ENCODE assay signal across 33 mouse cellular contexts in the genomic region with DNA sequence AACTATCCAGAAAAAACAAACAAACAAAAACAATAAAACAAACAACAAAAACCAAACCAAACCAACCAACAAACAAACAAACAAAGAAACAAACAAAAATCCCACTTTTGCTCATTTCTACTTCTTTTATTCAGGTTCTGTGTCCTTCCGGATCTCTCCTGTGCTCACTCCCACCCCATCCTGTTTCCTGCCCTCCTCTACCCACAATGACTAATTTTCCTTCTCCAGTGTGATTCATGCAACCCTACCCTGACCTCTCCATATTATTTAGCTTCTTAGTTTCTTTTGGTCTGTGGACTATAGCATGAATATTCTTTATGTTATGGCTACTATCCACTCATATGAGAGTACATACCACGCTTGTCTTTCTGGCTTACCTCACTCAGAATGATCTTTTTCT.
"Had no signal": no experiment of that assay in that cellular context is flagged by ENCODE, and none has a peak within 500 bp of the region (broad histone marks: within the 10 kb centered on the region; RNA-seq: fewer than 3 reads in every experiment).

No protein-coding gene starts in this region.

- H3K36me3 ChIP-seq: limb, embryonic 10.5 days; limb, embryonic 12.5 days; limb, embryonic 13.5 days; limb, embryonic 15.5 days; liver, embryonic 12.5 days; liver, embryonic 13.5 days; liver, embryonic 15.5 days; lung, embryonic 15.5 days; midbrain, embryonic 10.5 days; midbrain, embryonic 12.5 days; midbrain, embryonic 13.5 days; midbrain, embryonic 15.5 days; neural tube, embryonic 12.5 days; neural tube, embryonic 13.5 days had no signal

- H3K9ac ChIP-seq: limb, embryonic 12.5 days; limb, embryonic 13.5 days; limb, embryonic 15.5 days; liver, embryonic 12.5 days; liver, embryonic 13.5 days; liver, embryonic 14.5 days; liver, embryonic 15.5 days; liver, postnatal 0 days; lung, embryonic 14.5 days; lung, embryonic 15.5 days; midbrain, embryonic 12.5 days; midbrain, embryonic 13.5 days; midbrain, embryonic 15.5 days; neural tube, embryonic 12.5 days; neural tube, embryonic 13.5 days had no signal

- H3K4me1 ChIP-seq: limb, embryonic 10.5 days; limb, embryonic 12.5 days; limb, embryonic 13.5 days; limb, embryonic 15.5 days; liver, embryonic 12.5 days; liver, embryonic 13.5 days; liver, embryonic 15.5 days; lung, embryonic 15.5 days; megakaryocyte, embryonic 14.5 days; midbrain, embryonic 10.5 days; midbrain, embryonic 12.5 days; midbrain, embryonic 13.5 days; midbrain, embryonic 15.5 days; neural tube, embryonic 12.5 days; neural tube, embryonic 13.5 days had no signal

- H3K4me3 ChIP-seq: limb, embryonic 10.5 days; limb, embryonic 12.5 days; limb, embryonic 13.5 days; limb, embryonic 15.5 days; liver, embryonic 12.5 days; liver, embryonic 13.5 days; liver, embryonic 15.5 days; lung, embryonic 15.5 days; megakaryocyte, embryonic 14.5 days; midbrain, embryonic 10.5 days; midbrain, embryonic 12.5 days; midbrain, embryonic 13.5 days; midbrain, embryonic 15.5 days; myocyte; neural tube, embryonic 12.5 days; neural tube, embryonic 13.5 days had no signal

- ATAC-seq: liver, embryonic 12.5 days; liver, postnatal 0 days; lung, postnatal 0 days; midbrain, embryonic 13.5 days; midbrain, embryonic 15.5 days; midbrain, embryonic 16.5 days had no signal

- H3K4me2 ChIP-seq: limb, embryonic 12.5 days; limb, embryonic 13.5 days; limb, embryonic 15.5 days; liver, embryonic 11.5 days; liver, embryonic 12.5 days; liver, embryonic 13.5 days; liver, embryonic 15.5 days; lung, embryonic 14.5 days; lung, embryonic 15.5 days; midbrain, embryonic 11.5 days; midbrain, embryonic 12.5 days; midbrain, embryonic 13.5 days; midbrain, embryonic 15.5 days; neural tube, embryonic 12.5 days; neural tube, embryonic 13.5 days had no signal

- H3K27me3 ChIP-seq: limb, embryonic 12.5 days; limb, embryonic 13.5 days; limb, embryonic 15.5 days; liver, embryonic 12.5 days; liver, embryonic 13.5 days; liver, embryonic 15.5 days; lung, embryonic 15.5 days; megakaryocyte, embryonic 14.5 days; midbrain, embryonic 12.5 days; midbrain, embryonic 13.5 days; midbrain, embryonic 15.5 days; neural tube, embryonic 12.5 days; neural tube, embryonic 13.5 days had no signal

- DNase-seq: left cerebral cortex, postnatal 4 days; liver; liver, embryonic 13.5 days; liver, postnatal 0 days; lung, adult 18-20 months; lung, adult 2 months; lung, embryonic 14.5 days; lung, postnatal 10 days; lung, postnatal 14 days; lung, postnatal 36 days; lung, postnatal 4 days; midbrain, embryonic 14.5 days had no signal

- H3K9me3 ChIP-seq: limb, embryonic 10.5 days; limb, embryonic 12.5 days; limb, embryonic 13.5 days; limb, embryonic 15.5 days; liver, embryonic 12.5 days; liver, embryonic 13.5 days; liver, embryonic 15.5 days; lung, embryonic 15.5 days; megakaryocyte, embryonic 14.5 days; midbrain, embryonic 10.5 days; midbrain, embryonic 12.5 days; midbrain, embryonic 13.5 days; midbrain, embryonic 15.5 days; neural tube, embryonic 12.5 days; neural tube, embryonic 13.5 days had no signal

- H3K27ac ChIP-seq: limb, embryonic 10.5 days; limb, embryonic 12.5 days; limb, embryonic 13.5 days; limb, embryonic 15.5 days; liver, embryonic 12.5 days; liver, embryonic 13.5 days; liver, embryonic 14.5 days; liver, embryonic 15.5 days; lung, embryonic 15.5 days; macrophage; midbrain, embryonic 10.5 days; midbrain, embryonic 12.5 days; midbrain, embryonic 13.5 days; midbrain, embryonic 15.5 days; neural tube, embryonic 12.5 days; neural tube, embryonic 13.5 days had no signal
